Mouse (Mus musculus): Measurements from ENCODE around the gene Chd3. TPM values are rescaled to one million over a fixed set of nuclear protein-coding genes. Genes with fewer than 3 reads are reported as not detected.
A peak's percentile ranks its signal among the peaks of the same experiment; 100 is the strongest.
"Not testable (repeated sequence)": the region's sequence is repeated elsewhere in the genome, so short reads cannot be mapped to it uniquely, and the experiment has no call there.

Chd3 gene
- polyA plus RNA-seq, 1 experiment from 2014 or later, result 41.7 TPM

DNA sequence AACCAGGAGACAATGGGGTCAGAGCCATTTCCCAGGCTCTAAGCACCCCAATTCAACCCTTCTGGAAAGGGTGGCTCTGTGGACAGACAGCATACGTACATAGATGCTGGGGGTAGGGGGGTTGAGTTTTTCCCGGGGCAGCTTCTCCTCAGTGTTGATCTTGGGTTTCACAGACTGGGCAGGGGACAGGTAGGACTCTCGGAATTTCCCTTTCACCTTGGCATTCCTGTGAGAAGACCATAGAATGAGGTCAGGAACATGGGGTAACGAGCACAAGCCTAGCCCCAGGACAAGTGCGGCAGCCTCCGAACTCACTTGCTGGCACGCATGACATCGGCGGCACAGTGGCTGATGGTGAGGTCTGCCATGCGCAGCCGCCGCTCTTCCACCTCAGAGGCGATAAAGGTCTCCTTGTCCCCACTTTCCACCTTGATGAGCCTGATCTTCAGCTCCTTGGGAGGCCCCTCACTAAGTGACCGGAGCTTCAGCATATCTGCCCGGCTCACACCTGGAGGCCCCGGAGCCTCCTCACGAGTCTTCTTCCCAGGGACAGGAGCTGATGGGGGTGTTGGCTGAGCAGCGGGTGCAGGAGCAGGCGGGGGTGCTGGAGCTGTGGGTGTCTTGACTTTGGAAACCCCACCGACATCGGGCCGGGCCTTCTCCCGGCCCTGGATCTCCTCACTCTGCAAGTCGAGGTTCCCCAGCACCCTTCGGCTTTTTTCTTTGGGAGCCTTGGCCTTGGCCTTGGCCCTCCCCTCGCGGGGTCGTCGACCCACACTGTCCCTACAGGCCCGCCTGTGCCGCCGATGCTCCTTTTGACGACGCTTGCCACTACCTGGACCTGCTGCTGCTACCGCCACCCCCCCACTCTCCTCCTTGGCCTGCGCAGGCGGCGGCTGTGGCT lies 34.7 kb upstream of the Chd3 start:
- no peak overlapping the region for H3K27ac ChIP-seq (replicated peaks)
- H3K4me3 ChIP-seq, result peak overlapping the region; percentile 21; the same call in 1 of the 2 replicates
- peaks cover 22% of the 10 kb centered on the region for H3K27me3 ChIP-seq (ENCODE audit: low read depth, poor library complexity, severe bottlenecking)
- 93% methylated on average over 38 of the region's 38 CpGs for WGBS
- no peak for DNase-seq (ENCODE audit: low spot score)
- H3K36me3 ChIP-seq, result peaks cover 91% of the 10 kb centered on the region
- peaks cover 49% of the 10 kb centered on the region for H3K4me1 ChIP-seq
- H3K9me3 ChIP-seq (replicated peaks), result no peaks in the 10 kb centered on the region

- 86% methylated on average over 12 of the region's 12 CpGs for WGBS
- no peaks in the 10 kb centered on the region for H3K9me3 ChIP-seq (replicated peaks)
- H3K27me3 ChIP-seq (ENCODE audit: low read depth, poor library complexity, severe bottlenecking), result peaks cover 28% of the 10 kb centered on the region
- no peak for DNase-seq (ENCODE audit: low spot score)
- H3K27ac ChIP-seq (replicated peaks), result no peak overlapping the region
- H3K36me3 ChIP-seq, result peaks cover 79% of the 10 kb centered on the region
- peaks cover 49% of the 10 kb centered on the region for H3K4me1 ChIP-seq
- peak overlapping the region; percentile 11; the same call in 1 of the 2 replicates for H3K4me3 ChIP-seq
Measured at GRCm38 (mm10) chr11:69401987-69402386, 32.8 kb upstream of the Chd3 start.

GRCm38 (mm10) chr11:69401210-69401637 lies 32.0 kb upstream of the Chd3 start:
- no peaks in the 10 kb centered on the region for H3K9me3 ChIP-seq (replicated peaks)
- H3K27me3 ChIP-seq (ENCODE audit: low read depth, poor library complexity, severe bottlenecking), result peaks cover 28% of the 10 kb centered on the region
- peak overlapping the region; percentile 5; the same call in 1 of the 2 replicates for H3K4me3 ChIP-seq
- no peak overlapping the region for H3K27ac ChIP-seq (replicated peaks)
- H3K36me3 ChIP-seq, result peaks cover 72% of the 10 kb centered on the region
- H3K4me1 ChIP-seq, result peaks cover 57% of the 10 kb centered on the region
- WGBS, result 19% methylated on average over 22 of the region's 22 CpGs
- peak; percentile 82 for DNase-seq (ENCODE audit: low spot score)

DNA sequence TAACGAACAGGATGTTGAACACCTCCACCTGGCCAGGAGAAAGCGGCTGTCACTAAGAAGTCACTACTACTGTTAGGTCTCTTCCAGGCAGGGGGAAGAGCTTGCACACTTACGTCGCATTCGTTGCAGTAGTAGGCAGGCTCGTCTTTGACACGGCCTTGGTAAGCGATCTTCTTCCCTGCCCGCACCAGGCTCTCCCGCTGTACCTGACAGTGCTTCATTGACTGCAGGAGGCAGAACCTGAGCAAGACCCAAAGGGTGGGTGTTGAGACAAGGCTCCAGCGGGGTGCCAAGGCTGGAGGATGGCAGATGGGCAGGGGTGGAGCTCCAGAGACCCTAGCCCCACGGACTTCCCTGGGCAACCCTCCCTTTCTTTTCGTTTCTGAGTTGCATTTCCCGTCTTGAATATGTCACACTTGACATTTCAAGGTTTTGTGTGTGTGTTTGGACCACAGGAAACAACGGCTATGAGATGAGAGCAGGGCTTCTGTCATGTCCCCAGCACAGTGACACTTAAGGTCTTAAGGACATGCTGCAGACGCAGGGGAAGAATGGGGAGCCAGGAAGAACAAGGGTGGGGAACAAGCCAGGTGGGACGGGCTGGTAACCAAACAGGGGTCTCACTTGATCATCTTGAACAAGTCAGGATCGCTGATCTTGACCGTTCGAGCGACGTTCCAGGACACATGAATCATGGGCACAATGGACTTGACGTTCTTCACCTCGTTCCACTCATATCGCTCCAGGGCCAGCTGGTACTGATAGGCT lies 31.1 kb upstream of the Chd3 start:
- H3K9me3 ChIP-seq (replicated peaks), result no peaks in the 10 kb centered on the region
- peak overlapping the region; percentile 41 for H3K4me3 ChIP-seq
- DNase-seq (ENCODE audit: low spot score), result no peak
- H3K36me3 ChIP-seq, result peaks cover 62% of the 10 kb centered on the region
- H3K4me1 ChIP-seq, result peaks cover 59% of the 10 kb centered on the region
- H3K27me3 ChIP-seq (ENCODE audit: low read depth, poor library complexity, severe bottlenecking), result peaks cover 28% of the 10 kb centered on the region
- H3K27ac ChIP-seq (replicated peaks), result peak overlapping the region; percentile 63; the same call in 1 of the 2 replicates
- 73% methylated on average over 25 of the region's 25 CpGs for WGBS

DNA sequence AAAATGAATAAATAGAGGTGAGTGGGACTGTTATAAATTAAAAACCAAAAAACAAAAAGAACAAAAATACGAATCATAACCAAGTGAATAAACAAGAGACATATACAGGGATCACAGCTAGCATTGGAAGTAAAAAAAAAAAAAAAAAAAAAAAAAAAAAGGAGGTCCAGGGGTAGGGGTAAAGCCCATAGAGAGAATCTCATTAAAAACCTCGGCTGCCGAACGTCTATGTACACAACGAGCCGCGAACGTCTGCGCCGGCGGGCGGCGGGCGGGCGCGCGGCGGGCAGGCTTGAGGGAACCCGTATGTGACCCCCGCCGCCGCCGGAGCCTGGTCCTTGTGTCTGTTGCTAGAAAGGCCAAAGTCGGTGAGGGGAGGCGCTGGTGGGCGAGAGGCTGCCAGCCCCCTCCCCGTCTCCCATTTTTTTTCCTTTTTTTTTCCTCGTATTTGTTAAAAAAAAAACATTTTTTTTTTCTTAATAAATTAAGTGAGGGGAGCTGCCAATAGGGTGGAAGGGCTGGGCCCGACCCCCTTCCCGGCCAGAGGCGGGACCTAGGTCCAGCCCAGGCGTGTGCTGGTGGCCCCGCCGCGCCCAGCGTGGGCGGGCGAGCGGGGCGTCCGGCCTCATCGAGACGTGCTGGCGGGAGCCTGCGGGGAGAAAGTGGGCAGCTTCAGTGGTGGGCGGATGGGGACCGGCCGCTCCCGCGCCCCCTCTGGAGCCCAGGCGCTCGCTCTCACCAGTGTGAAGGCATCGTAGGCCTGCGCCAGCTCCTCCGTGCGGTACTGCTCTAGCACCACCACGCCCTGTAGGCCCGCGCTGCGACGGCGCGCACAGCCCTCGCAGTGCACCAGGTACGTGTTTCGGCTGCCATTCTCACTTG lies 30.2 kb upstream of the Chd3 start:
- Histone ChIP-seq H3K9me3 (replicated peaks) (no peaks in the 10 kb centered on the region), H3K36me3 (peaks cover 54% of the 10 kb centered on the region), H3K4me3 (peak overlapping the region; percentile 63), H3K27me3 (ENCODE audit: low read depth, poor library complexity, severe bottlenecking) (peaks cover 28% of the 10 kb centered on the region), H3K4me1 (peaks cover 62% of the 10 kb centered on the region), H3K27ac (replicated peaks) (peak overlapping the region; percentile 63; the same call in 1 of the 2 replicates)
- peak; percentile 59 for DNase-seq (ENCODE audit: low spot score)
- 10% methylated on average over 65 of the region's 66 CpGs for WGBS

GRCm38 (mm10) chr11:69398486-69399200 lies 29.4 kb upstream of the Chd3 start:
- Histone ChIP-seq H3K9me3 (replicated peaks) (no peaks in the 10 kb centered on the region), H3K4me3 (peak overlapping the region; percentile 63), H3K27me3 (ENCODE audit: low read depth, poor library complexity, severe bottlenecking) (peaks cover 28% of the 10 kb centered on the region), H3K36me3 (peaks cover 46% of the 10 kb centered on the region), H3K27ac (replicated peaks) (peak overlapping the region; percentile 79), H3K4me1 (peaks cover 66% of the 10 kb centered on the region)
- WGBS, result 3% methylated on average over 21 of the region's 21 CpGs
- peak; percentile 38 for DNase-seq (ENCODE audit: low spot score)

GRCm38 (mm10) chr11:69398059-69398458 lies 28.9 kb upstream of the Chd3 start, which contains the start of gene Tmem88:
Tmem88 (minus strand) TSS chr11:69398234.
- DNase-seq (ENCODE audit: low spot score), result peak; percentile 70

GRCm38 (mm10) chr11:69397581-69398057 lies 28.4 kb upstream of the Chd3 start:
- H3K4me1 ChIP-seq, result peaks cover 66% of the 10 kb centered on the region
- H3K9me3 ChIP-seq (replicated peaks), result no peaks in the 10 kb centered on the region
- peaks cover 28% of the 10 kb centered on the region for H3K27me3 ChIP-seq (ENCODE audit: low read depth, poor library complexity, severe bottlenecking)
- WGBS, result 2% methylated on average over 24 of the region's 24 CpGs
- H3K36me3 ChIP-seq, result peaks cover 36% of the 10 kb centered on the region
- peak; percentile 63 for DNase-seq (ENCODE audit: low spot score)
- peak overlapping the region; percentile 63 for H3K4me3 ChIP-seq
- peak overlapping the region; percentile 79 for H3K27ac ChIP-seq (replicated peaks)

More at GRCm38 (mm10) chr11:69398059-69398458, 28.9 kb upstream of the Chd3 start, which contains the start of gene Tmem88:
- peaks cover 66% of the 10 kb centered on the region for H3K4me1 ChIP-seq
- peak within 1 kb of the TSS; percentile 79 for H3K27ac ChIP-seq (replicated peaks)
- H3K27me3 ChIP-seq (ENCODE audit: low read depth, poor library complexity, severe bottlenecking), result peaks cover 28% of the 10 kb centered on the region
- WGBS, result 2% methylated on average over 15 of the region's 16 CpGs
- H3K36me3 ChIP-seq, result peaks cover 40% of the 10 kb centered on the region
- H3K4me3 ChIP-seq, result peak within 1 kb of the TSS; percentile 63
- H3K9me3 ChIP-seq (replicated peaks), result no peaks in the 10 kb centered on the region

- Histone ChIP-seq H3K27me3 (ENCODE audit: low read depth, poor library complexity, severe bottlenecking) (peaks cover 28% of the 10 kb centered on the region), H3K4me3 (peak overlapping the region; percentile 63), H3K9me3 (replicated peaks) (no peaks in the 10 kb centered on the region), H3K4me1 (peaks cover 64% of the 10 kb centered on the region), H3K36me3 (peaks cover 32% of the 10 kb centered on the region), H3K27ac (replicated peaks) (peak overlapping the region; percentile 99)
- 22% methylated on average over 11 of the region's 11 CpGs for WGBS
- peak; percentile 55 for DNase-seq (ENCODE audit: low spot score)
Measured at GRCm38 (mm10) chr11:69396772-69397171, 27.6 kb upstream of the Chd3 start.

DNA sequence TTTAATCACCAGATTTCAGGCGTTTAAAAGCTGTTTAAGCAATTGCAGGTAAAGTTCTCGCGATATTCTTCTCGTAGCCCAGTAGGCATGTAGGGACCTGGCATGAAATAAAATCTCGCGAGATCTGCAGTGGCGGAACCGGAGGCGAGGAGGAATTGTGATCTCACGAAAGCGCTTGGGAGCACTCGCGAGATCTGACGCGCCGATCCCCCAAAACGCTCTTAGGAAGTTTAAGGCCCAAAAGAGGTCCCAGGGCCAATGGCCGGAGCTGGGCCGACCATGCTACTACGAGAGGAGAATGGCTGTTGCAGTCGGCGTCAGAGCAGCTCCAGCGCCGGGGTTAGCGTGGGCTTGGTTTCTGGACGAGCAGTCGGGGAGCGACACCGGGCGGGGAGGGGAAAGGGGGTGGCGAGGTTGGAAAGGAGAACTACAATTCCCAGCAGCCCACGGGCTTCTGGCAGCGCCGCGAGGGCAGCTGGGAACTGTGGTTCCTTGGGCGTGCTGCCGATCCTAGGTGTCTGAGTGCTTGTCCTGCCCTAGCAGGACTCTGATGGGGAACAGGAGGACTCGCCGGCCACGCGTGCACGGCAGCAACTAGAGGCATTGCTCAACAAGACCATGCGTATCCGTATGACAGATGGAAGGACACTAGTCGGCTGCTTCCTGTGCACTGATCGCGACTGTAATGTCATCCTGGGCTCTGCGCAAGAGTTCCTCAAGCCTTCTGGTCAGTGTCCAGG lies 26.6 kb upstream of the Chd3 start:
- no peaks in the 10 kb centered on the region for H3K9me3 ChIP-seq (replicated peaks)
- DNase-seq (ENCODE audit: low spot score), result peak; percentile 97
- WGBS, result under 1% methylated on average over 48 of the region's 48 CpGs
- H3K36me3 ChIP-seq, result peaks cover 27% of the 10 kb centered on the region
- peak overlapping the region; percentile 99 for H3K27ac ChIP-seq (replicated peaks)
- H3K4me3 ChIP-seq, result peak overlapping the region; percentile 63
- peaks cover 54% of the 10 kb centered on the region for H3K4me1 ChIP-seq
- H3K27me3 ChIP-seq (ENCODE audit: low read depth, poor library complexity, severe bottlenecking), result peaks cover 20% of the 10 kb centered on the region

- peak within 1 kb of the TSS; percentile 63 for H3K4me3 ChIP-seq
- peak within 1 kb of the TSS; percentile 99 for H3K27ac ChIP-seq (replicated peaks)
- H3K27me3 ChIP-seq (ENCODE audit: low read depth, poor library complexity, severe bottlenecking), result peaks cover 14% of the 10 kb centered on the region
- WGBS, result 2% methylated on average over 24 of the region's 24 CpGs
- not testable (repeated sequence) for H3K9me3 ChIP-seq (replicated peaks)
- peak; percentile 88 for DNase-seq (ENCODE audit: low spot score)
- peaks cover 51% of the 10 kb centered on the region for H3K4me1 ChIP-seq
- H3K36me3 ChIP-seq, result peaks cover 21% of the 10 kb centered on the region
Measured at GRCm38 (mm10) chr11:69395235-69395633, 26.0 kb upstream of the Chd3 start, which contains the start of the genes Naa38 and Cyb5d1. Naa38 (plus strand) TSS chr11:69395487. Cyb5d1 (minus strand) TSS chr11:69395631.
